Mouse (Mus musculus) liver, embryonic 11.5 days (tissue): ENCODE results near the gene Fopnl. TPM values are rescaled to one million over a fixed set of nuclear protein-coding genes. Genes with fewer than 3 reads are reported as not detected.

Experiments
- polyA plus RNA-seq: library from polyadenylated mRNA; unstranded; fragments of >200 nt; fragmentation: Nextera tagmentation; extraction: Ambion mirVana; gene quantifications from 2 replicates; pipeline ENCODE4 v1.2.1, GENCODE M21; 2014

The Fopnl gene
- polyA plus RNA-seq, 1 experiment from 2014 or later = 106 TPM

Other genes starting within 250 kb of the Fopnl start
- 78.2 and 85.2 TPM in 2 replicates for gene Nde1, start 154.1 kb downstream of the Fopnl start, polyA plus RNA-seq
- gene Marf1, start 154.1 kb downstream of the Fopnl start, polyA plus RNA-seq = 9.5 and 10.3 TPM in 2 replicates
- gene Myh11, start 26.0 kb downstream of the Fopnl start, polyA plus RNA-seq = 0.84 and 0.90 TPM in 2 replicates
- gene Abcc1, start 44.2 kb upstream of the Fopnl start, polyA plus RNA-seq = 9.8 and 10.0 TPM in 2 replicates
- not detected in 2 replicates for gene A630010A05Rik, start 244.9 kb upstream of the Fopnl start, polyA plus RNA-seq